Mouse (Mus musculus) heart, adult 9 months (tissue): ENCODE measurements around the gene Dpf3.
A peak's percentile ranks its signal among the peaks of the same experiment; 100 is the strongest.

ENCODE experiments used
- DNase-seq, 2 experiments: peaks; one replicate each; pipeline ENCODE4 v3.0.0; 2022; ENCODE audit warnings: low spot score in 2 of 2

The Dpf3 gene

GRCm38 (mm10) chr12:83470085-83470484, 17.4 kb downstream of the Dpf3 start:
- DNase-seq: no peak

DNA sequence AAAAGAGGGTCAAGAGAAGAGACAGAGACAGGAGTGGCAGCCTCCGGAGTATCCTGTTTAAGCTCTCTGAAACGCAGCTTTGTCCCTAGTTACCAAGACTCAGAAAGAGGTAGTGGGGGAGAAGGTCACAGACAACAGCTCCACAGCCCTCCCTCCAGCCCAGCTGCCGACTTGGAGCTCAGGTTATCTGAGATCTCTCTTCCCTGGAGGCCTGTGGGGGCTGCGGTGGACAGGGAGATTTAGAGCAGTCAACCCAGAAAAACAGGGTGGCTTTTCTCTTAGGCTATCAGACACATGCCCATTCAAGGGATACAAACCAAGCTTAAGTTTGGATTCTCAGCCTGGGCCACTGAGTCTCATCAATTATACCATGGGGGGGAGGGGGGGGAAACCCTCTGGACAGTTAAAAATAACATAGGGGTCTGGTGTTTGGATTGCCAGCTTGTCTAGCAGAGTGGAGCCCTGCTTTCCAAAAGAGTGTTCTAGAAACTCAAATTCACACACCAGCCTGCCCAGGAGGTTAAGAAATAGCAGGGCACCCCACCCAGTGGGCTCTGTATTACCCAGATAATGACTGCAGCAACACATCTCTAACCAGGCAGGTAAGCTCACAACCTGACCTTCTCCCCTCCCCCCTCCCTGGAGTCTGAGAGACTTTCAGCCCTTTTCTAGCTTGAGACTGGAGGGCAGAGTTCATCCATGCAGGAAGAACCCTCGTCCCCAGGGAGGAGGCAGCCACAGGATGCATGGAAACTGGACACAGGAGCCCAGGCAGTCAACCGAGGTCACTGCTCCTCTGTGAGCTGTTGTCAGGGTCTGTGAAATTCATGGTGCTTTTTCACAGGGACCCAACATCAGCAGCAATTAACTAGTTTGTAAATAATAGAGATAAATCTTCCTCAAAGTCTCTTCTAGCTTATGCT, 20.7 kb downstream of the Dpf3 start:
- DNase-seq: peak in 1 of 2 experiments; percentile 21

- DNase-seq: no peak
These were observed 21.5 kb downstream of the Dpf3 start for GRCm38 (mm10) chr12:83466053-83466452.

GRCm38 (mm10) chr12:83460272-83460671, 27.2 kb downstream of the Dpf3 start:
- DNase-seq: no peak

DNA sequence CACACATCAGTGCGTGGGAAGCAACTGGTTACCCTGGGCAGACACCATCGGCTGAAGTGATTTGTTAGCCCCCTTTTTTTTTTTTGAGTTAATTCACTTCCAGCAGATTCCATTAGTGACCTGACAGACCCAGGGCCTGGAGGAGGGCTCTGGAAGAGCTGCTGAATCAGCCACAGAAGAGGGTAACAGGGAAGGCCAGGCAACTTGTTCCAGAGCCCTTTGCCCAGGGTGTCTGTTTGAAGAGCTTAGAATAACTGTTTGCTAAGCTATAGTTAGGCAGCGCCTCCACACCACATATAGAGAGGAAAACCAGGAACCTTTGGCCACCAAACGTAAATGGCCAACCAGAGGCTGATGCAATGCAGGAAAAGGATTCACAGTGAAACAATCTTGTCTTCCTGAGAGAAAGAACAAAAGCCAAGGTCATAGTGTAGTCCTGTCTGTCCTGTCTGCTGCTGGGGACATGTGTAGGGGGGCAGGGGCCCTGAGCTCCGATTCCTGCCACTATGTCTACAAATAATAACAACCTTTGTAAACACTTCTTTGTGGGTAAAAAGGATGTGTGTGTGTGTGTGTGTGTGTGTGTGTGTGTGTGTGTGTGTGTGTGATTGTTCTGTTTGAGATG, 32.7 kb downstream of the Dpf3 start:
- no peak for DNase-seq

DNA sequence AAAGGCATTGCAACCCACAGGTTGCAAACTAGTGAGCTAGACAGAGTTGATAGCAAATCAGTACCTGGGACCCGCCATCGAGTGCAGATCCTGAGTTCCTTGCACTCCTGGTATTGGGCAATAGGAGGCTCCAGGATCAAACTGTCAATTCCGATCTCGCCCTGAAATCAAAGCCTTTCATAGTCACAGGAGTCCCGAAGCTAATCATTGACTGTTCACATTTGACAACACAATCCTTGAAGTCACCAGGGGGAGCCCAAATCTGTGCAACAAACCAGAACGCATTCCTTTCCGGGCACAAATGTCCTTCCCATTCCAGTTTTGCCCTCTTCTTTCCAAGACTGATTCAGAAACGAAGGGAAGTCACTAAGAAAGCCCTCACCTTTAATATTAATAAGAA, 35.7 kb downstream of the Dpf3 start:
- no peak for DNase-seq

DNA sequence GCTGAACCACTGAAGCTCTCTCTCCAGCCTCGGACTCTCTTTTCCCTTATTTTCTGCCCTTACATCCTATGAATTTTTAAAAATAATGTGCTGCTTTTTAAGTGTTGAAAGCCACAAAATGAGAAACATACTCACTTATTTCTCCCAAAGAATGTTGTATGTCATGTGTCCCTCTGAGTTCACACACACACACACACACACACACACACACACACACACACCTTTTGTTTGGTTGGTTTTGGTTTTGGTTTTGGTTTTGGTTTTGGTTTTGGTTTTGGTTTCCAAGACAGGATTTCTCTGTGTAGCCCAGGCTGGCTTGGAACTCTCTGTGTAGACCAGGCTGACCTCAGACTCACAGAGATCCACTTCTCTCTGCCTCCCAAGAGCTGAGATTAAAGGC, 37.0 kb downstream of the Dpf3 start:
- no peak for DNase-seq

GRCm38 (mm10) chr12:83449202-83449601, 38.3 kb downstream of the Dpf3 start:
- DNase-seq: no peak

DNA sequence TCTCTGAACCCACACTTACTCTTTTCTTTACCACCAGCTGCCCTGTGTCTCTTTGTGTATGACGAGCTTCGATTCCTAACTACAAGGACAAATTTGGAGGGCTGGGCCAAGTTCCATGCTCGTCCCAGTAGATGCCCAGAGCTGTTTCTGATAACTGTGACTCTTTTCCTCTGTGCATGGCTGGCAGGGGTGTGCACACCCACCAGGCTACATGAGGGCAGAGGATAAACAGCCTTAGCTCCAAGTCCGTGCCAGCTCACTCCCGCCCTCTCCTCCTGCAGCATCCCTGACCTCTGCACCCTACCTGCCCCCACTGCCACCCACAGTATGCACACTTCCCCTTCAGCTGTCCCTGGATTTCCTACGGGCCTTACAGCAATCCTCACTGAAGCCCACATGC, 41.9 kb downstream of the Dpf3 start:
- DNase-seq: peak; percentile 12 to 54

DNA sequence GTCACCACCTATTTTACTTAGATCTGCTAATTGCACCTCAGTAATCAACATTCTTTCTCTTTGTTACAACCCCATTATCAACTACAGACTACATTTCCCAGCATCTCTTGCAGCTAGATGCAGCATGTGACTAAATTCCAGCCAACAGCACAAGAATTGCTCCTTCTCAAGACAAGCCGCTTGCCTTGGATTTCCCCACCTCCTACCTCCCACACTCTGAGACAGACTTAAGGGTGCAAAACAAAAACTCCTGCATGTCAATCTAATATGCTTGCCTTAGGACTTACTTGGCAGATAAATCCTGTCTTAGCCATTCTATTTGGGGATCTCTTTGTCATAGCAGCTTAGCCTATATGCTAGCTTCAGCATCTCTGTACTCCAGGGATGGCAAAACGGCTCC, 43.1 kb downstream of the Dpf3 start:
- DNase-seq: no peak

GRCm38 (mm10) chr12:83438002-83438401, 49.5 kb downstream of the Dpf3 start:
- no peak for DNase-seq

- DNase-seq: no peak
These were observed 53.4 kb downstream of the Dpf3 start for GRCm38 (mm10) chr12:83433987-83434698.

- DNase-seq: no peak
These were observed 54.1 kb downstream of the Dpf3 start for GRCm38 (mm10) chr12:83433436-83433835.

DNA sequence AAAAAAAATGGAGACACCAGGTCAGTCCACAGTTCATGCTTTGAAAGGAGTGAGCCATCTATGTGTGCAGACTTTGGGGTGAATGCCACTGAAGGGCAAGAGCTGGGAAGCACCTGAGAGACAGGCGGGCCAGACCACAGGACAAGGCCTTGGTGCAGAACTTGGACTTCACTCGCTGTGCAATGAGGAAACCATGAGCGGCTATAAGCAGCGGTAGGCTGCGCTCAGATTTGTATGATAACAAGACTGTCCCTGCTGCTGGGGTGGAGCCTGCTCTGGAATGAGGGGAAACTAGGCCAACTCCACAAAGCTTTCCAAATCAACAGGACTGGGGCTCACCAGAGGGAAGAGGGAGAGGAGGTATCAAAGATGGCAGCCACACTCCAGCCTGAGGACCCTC, 57.3 kb downstream of the Dpf3 start:
- no peak for DNase-seq

DNA sequence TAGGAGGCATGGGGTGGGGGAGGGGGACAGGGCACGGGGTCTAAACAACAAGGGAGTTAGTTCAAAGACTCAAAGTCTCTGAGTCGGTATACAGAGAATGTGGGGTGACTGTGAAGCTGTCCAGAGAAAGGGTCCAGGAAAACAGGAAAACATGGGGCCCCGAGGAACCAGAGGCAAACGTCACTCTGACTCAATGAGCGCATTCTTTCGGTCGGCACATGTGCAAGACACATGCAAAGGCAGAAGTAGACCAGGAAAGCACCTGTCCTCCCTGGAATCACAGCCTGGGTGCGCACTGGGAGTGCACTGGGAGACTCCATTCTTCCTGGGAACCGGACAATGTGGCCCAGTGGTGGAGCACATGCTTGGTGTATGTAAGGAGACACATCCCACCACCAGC, 59.5 kb downstream of the Dpf3 start:
- no peak for DNase-seq

DNA sequence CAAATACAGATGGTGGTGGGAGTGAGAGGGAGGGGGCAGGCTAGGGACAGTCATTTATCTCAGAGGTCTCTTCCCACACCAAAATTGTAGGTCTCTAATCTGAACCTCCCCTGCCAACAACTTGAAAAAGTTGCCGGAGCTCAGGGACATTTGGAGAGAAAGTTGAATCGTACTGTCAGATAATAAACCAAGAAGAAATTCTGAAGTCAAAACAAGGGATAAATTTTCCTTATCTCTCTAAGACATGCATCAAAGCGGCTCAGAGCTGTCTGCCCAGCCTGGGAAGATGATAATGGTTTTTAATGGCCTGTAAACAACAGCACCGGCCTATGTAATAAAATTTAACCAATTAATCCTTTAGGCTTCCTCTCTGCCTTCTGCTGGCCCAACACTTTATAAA, 59.9 kb downstream of the Dpf3 start:
- DNase-seq: no peak

DNA sequence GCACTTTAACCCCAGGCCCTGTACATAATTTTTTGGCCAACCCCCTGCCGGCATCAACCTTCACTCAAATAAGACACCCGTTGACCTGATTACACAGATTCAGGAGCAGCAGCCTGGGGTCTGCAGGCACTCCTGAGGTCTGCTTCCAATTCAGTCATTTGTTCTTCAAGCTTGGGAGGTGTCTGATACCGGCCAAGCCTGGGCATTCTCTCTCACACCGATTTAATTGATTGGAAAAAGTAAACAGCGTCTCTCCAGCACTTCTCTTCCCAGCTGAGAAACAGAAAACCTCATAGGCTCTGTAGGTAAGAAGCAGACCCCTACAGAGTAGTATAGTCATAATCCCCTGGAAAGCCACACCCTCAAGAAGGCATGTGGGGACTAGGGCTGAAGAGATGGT, 61.2 kb downstream of the Dpf3 start:
- no peak for DNase-seq

DNA sequence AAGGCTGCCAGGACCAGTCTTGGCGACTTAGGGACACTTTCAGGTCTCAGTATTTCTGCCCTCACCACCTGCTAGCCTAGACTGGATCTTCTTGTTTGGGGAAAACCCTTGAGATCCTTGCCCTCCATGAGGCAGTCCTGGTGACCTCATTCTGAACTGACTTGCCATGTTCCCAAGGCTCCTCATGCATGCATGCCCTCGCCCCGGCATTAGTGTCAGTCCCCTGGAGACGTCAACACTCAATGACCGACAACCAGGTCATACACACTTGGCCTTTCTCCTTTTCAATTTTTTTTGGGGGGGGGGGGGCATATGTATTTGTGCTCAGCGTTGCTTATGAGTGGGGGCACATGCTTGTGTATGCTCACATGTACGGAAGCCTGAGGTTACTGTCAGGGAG, 61.8 kb downstream of the Dpf3 start:
- DNase-seq: no peak

DNA sequence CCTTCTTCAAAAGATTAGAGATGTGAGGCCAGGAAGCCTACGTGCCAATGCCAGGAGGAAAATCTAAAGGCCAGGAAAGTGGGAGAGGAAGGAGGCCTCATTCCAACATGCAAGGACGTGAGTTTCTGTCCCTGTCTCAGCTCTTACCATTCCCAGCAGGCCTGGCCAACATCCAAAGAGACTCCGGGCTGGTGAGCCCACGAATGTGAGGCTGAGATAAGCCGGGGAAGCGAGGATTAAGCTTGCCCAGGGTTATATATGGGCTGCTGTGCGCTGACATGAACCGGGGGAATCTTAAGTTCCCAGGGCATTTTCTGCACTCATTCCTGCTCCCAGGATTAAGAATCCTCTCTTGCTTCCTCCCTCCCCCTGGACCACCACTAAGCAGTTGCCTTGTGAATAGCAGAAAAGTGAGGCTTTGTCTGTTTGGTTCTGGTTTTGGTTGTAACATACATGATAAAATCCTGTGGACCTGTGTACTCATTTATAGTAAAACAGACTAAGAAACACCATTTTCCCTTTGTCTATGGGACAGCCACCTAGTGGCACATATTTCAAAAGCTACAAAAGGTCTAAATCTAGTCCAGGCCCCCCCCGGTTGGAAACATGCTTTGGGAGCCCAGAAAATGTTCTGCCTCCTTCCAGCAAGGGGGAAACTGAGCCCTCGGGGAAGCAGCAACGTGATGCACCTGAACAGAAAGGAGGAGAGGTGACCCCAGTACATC, 62.6 kb downstream of the Dpf3 start:
- DNase-seq: peak; percentile 32 to 48

DNA sequence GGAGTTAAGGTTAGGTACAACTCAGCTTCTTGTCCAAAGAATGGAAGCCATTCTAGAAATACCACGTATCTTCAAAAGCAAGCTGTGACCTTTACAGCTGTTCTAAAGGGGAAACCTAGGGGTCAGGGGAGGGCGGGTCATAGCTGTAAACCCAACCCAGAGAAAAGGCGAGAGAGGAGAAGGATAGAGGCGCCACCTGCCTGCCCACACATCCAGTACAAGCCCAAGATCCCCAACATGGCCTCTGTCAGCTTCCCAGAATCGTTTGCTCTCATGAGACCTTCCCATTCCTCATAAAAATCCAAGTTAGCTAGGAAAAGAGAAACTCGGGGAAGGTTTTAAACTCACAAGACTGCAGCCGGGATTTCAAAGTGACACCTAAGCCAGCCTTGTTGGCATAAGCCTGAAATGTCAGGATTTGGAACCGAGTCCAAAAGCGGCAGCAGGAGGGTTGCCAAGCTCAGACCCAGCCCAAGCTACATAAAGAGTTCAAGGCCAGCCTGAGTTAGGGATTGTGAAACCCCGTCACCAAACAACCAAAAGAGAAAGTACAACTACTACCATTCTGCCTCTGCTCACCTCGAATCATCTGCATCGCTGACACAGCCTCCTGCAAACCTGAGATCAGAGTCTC, 63.3 kb downstream of the Dpf3 start:
- no peak for DNase-seq

DNA sequence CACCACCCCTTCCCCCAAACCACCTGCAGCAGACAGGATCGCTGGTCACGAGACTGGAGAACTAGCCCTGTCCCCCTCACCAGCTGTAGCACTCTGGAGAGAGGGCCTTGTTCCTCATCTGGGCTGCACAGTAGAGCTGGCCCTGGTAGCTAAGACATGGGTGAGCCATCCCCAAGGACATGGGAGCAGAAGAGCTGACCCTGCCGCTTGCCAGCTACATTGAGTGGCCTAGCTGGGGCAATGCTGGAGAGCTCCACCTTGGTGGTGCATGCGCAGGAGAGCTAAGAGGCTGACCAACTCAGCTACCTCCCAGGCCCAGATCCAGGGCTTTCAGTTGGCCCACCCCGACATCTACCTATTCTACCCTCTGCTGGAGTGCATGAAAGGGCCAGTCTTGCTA, 67.2 kb downstream of the Dpf3 start:
- no peak for DNase-seq

DNA sequence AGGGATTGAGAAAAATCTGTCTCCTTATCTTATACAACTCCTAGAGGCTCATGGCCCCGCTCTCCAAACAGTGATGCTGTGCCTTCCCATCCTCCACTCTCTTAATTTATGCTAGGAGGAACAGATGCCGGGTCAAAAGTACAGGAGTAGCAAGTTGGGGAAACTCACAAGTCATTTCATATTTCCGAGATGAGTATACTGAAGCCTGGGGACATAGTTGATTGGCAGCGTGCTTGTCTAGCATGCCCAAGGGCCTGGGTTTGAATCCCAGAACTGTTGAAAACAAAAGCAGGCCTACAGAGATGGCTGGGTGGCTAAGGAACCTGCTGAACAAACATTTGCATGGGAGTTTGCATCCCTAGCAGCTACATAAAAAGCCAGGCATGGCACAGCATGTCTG, 72.3 kb downstream of the Dpf3 start:
- no peak for DNase-seq
